Mouse (Mus musculus) ES-E14 (cell line): Measurements from ENCODE around the gene Cep85l. TPM values are rescaled to one million over a fixed set of nuclear protein-coding genes. Genes with fewer than 3 reads are reported as not detected.

Source experiments
- DNase-seq: peaks from one replicate; pipeline ENCODE4 v3.0.0-alpha.2; 2013; ENCODE audit warnings: low read depth, low spot score
- H3K27ac ChIP-seq: 2 replicates; pipeline ENCODE4 v1.5.1; 2012; ENCODE audit warnings: low read depth, mild to moderate bottlenecking, low read length, moderate library complexity, mixed read lengths; ENCODE audit not compliant: poor library complexity, insufficient read depth, severe bottlenecking
- H3K36me3 ChIP-seq: 2 replicates; pipeline ENCODE4 v1.6.1; 2012; ENCODE audit warnings: mild to moderate bottlenecking, low read length, moderate library complexity, mixed read lengths; ENCODE audit not compliant: control insufficient read depth, poor library complexity, insufficient read depth, severe bottlenecking
- H3K4me1 ChIP-seq, 2 experiments: fragments of 150-350 bp in 1 of 2; sonication (generic) in 1 of 2; 2 replicates each; pipeline ENCODE4 v1.6.1; 2012; ENCODE audit warnings: low read length in 2 of 2, mild to moderate bottlenecking in 1 of 2, mixed read lengths in 1 of 2; ENCODE audit not compliant: control insufficient read depth in 2 of 2, insufficient read depth in 2 of 2, poor library complexity in 1 of 2
- H3K4me3 ChIP-seq, 2 experiments: fragments of 150-350 bp in 1 of 2; sonication (generic) in 1 of 2; 2 replicates each; pipeline ENCODE4 v1.5.1; 2012; ENCODE audit warnings: low read length in 2 of 2, low read depth in 1 of 2, mild to moderate bottlenecking in 1 of 2, mixed read lengths in 1 of 2; ENCODE audit not compliant: insufficient read depth in 1 of 2, poor library complexity in 1 of 2, severe bottlenecking in 1 of 2
- H3K9ac ChIP-seq: 2 replicates; pipeline ENCODE4 v1.6.1; 2012; ENCODE audit warnings: low read depth, mild to moderate bottlenecking, low read length, mixed read lengths; ENCODE audit not compliant: poor library complexity, insufficient read depth, severe bottlenecking
- H3K9me3 ChIP-seq: fragments of 150-350 bp; sonication (generic); 2 replicates; pipeline ENCODE4 v1.6.1; 2012; ENCODE audit warnings: low read depth, mild to moderate bottlenecking, low read length; ENCODE audit not compliant: control insufficient read depth, insufficient read depth
- CHD2 ChIP-seq: IDR thresholded peaks from 2 replicates; pipeline ENCODE4 v1.6.1; 2014; ENCODE audit warnings: mild to moderate bottlenecking, low read depth, low read length, inconsistent platforms
- HCFC1 ChIP-seq: IDR thresholded peaks from 2 replicates; pipeline ENCODE4 v1.6.1; 2012; ENCODE audit warnings: low read length, inconsistent platforms, borderline replicate concordance; ENCODE audit not compliant: insufficient read depth
- MAFK ChIP-seq: IDR thresholded peaks from 2 replicates; pipeline ENCODE4 v1.6.1; 2014; ENCODE audit warnings: mild to moderate bottlenecking, low read depth, low read length, inconsistent platforms; ENCODE audit not compliant: insufficient read depth
- ZC3H11A ChIP-seq: IDR thresholded peaks from 2 replicates; pipeline ENCODE4 v1.6.1; 2012; ENCODE audit warnings: low read depth, mild to moderate bottlenecking, inconsistent platforms, low read length, borderline replicate concordance
- ZNF384 ChIP-seq: IDR thresholded peaks from 2 replicates; pipeline ENCODE4 v1.6.1; 2012; ENCODE audit warnings: low read depth, low read length, inconsistent platforms
- in situ Hi-C, 2 experiments: fragments of 600-800 bp; cut with MboI; formaldehyde crosslinking; loops; one replicate each; pipeline ENCODE4 v1.15.1; 2025; ENCODE audit warnings: low sequenced_read_pairs in 2 of 2, inconsistent platforms in 1 of 2; ENCODE audit not compliant: unreplicated experiment in 2 of 2
- total RNA-seq: library from RNA; depleted of rRNA; stranded (reverse); fragments of 300-350 nt; gene quantifications from 2 replicates; pipeline ENCODE4 v1.2.3, GENCODE M21; 2012

The Cep85l gene
- total RNA-seq, 1 experiment: 3.6 TPM

GRCm38 (mm10) chr10:53402293-53402692, 22.5 kb upstream of the Cep85l start:
- no peak for DNase-seq
- Histone ChIP-seq H3K4me3 (no peak overlapping the region), H3K4me1 (peaks cover 0 to 2% of the 10 kb centered on the region in 2 experiments; a peak in 1 of 4 replicates), H3K36me3 (no peaks in the 10 kb centered on the region), H3K9ac (no peak overlapping the region), H3K27ac (no peak overlapping the region), H3K9me3 (no peaks in the 10 kb centered on the region)
- TF ChIP-seq ZC3H11A: no peak
- TF ChIP-seq MAFK: no peak
- TF ChIP-seq CHD2: no peak
- no peak for TF ChIP-seq HCFC1
- no peak for TF ChIP-seq ZNF384
- in situ Hi-C loops: no loop called here

- no peak overlapping the region for H3K4me3 ChIP-seq
- in situ Hi-C loops: no loop called here
- H3K4me1 ChIP-seq: peaks cover 0 to 2% of the 10 kb centered on the region in 2 experiments; a peak in 1 of 4 replicates
- no peak for DNase-seq
- H3K36me3 ChIP-seq: no peaks in the 10 kb centered on the region
- H3K27ac ChIP-seq: no peak overlapping the region
- H3K9ac ChIP-seq: no peak overlapping the region
- no peak for TF ChIP-seq CHD2
- TF ChIP-seq ZC3H11A: no peak
- no peak for TF ChIP-seq ZNF384
- TF ChIP-seq MAFK: no peak
- TF ChIP-seq HCFC1: no peak
- H3K9me3 ChIP-seq: no peaks in the 10 kb centered on the region
Measured at GRCm38 (mm10) chr10:53399053-53399452, 19.3 kb upstream of the Cep85l start.

- H3K9ac ChIP-seq: no peak overlapping the region
- peaks cover 0 to 2% of the 10 kb centered on the region in 2 experiments; a peak in 1 of 4 replicates for H3K4me1 ChIP-seq
- no peak for DNase-seq
- H3K4me3 ChIP-seq: no peak overlapping the region
- H3K27ac ChIP-seq: no peak overlapping the region
- no peaks in the 10 kb centered on the region for H3K9me3 ChIP-seq
- in situ Hi-C loops: no loop called here
- no peak for TF ChIP-seq ZC3H11A
- no peak for TF ChIP-seq HCFC1
- TF ChIP-seq MAFK: no peak
- TF ChIP-seq CHD2: no peak
- H3K36me3 ChIP-seq: no peaks in the 10 kb centered on the region
Measured at GRCm38 (mm10) chr10:53398540-53398902, 18.8 kb upstream of the Cep85l start.

- no peak for TF ChIP-seq ZNF384
- H3K4me3 ChIP-seq: no peak overlapping the region
- H3K9me3 ChIP-seq: no peaks in the 10 kb centered on the region
- no peak overlapping the region for H3K9ac ChIP-seq
- in situ Hi-C loops: no loop called here
- no peak for DNase-seq
- no peak overlapping the region for H3K27ac ChIP-seq
- peaks cover 0 to 2% of the 10 kb centered on the region in 2 experiments; a peak in 1 of 4 replicates for H3K4me1 ChIP-seq
- H3K36me3 ChIP-seq: no peaks in the 10 kb centered on the region
Measured at GRCm38 (mm10) chr10:53397846-53398539, 18.2 kb upstream of the Cep85l start.

- in situ Hi-C loops: no loop called here
- no peak for DNase-seq
- TF ChIP-seq HCFC1 (no peak), ZNF384 (no peak), CHD2 (no peak), MAFK (no peak), ZC3H11A (no peak)
- Histone ChIP-seq H3K9me3 (no peaks in the 10 kb centered on the region), H3K27ac (no peak overlapping the region), H3K4me3 (no peak overlapping the region), H3K4me1 (peaks cover 0 to 2% of the 10 kb centered on the region in 2 experiments; a peak in 1 of 4 replicates), H3K9ac (no peak overlapping the region), H3K36me3 (no peaks in the 10 kb centered on the region)
Measured at GRCm38 (mm10) chr10:53394923-53395629, 15.3 kb upstream of the Cep85l start.
